Comparison of ENCODE assay signal across 22 mouse cellular contexts in genomic region chr5:50196423-50196822, GRCm38 (mm10).
DNase-seq lines count a peak whose midpoint lies in the region; ATAC-seq and TF ChIP-seq lines count a peak whose summit lies in the region.
"Had no signal": no experiment of that assay in that cellular context is flagged by ENCODE, and none has a peak within 500 bp of the region (broad histone marks: within the 10 kb centered on the region; RNA-seq: fewer than 3 reads in every experiment).

No protein-coding gene starts in this region.

- no peak overlapping the region for H3K4me2 ChIP-seq in neural tube, embryonic 11.5 days (ENCODE audit: low read depth)
- H3K4me2 ChIP-seq in embryonic facial prominence, embryonic 12.5 days (replicated peaks), result no peak overlapping the region
- H3K4me2 ChIP-seq: heart, embryonic 13.5 days; hindbrain, embryonic 13.5 days; liver, embryonic 13.5 days; lung, embryonic 14.5 days had no signal

- no peak for DNase-seq in neural tube, embryonic 11.5 days (ENCODE audit: low spot score)
- no peak for DNase-seq in neural tube, embryonic 10.5 days (ENCODE audit: extremely low spot score, low spot score)
- no peak for DNase-seq in limb, embryonic 10.5 days (ENCODE audit: low spot score)
- peak; percentile 1 for DNase-seq in skeletal muscle tissue, adult 2 months (ENCODE audit: low read depth, low spot score)
- DNase-seq in adrenal gland, postnatal 10 days, result no peak
- no peak for DNase-seq in heart, adult 11 months
- no peak for DNase-seq in cerebellum, adult 2 months
- DNase-seq: adrenal gland, postnatal 14 days; cerebellum, adult 8-10 months; gastrocnemius, postnatal 10 days; heart, adult 18-20 months; liver, embryonic 13.5 days; lung, embryonic 14.5 days; lung, postnatal 4 days; right cerebral cortex, postnatal 14 days; thymus, adult 2 months had no signal

- H3K4me1 ChIP-seq in neural tube, embryonic 11.5 days (ENCODE audit: control insufficient read depth, insufficient read depth, low read length), result no peaks in the 10 kb centered on the region
- peaks cover 5% of the 10 kb centered on the region; the same call in 1 of the 2 replicates for H3K4me1 ChIP-seq in embryonic facial prominence, embryonic 12.5 days
- no peaks in the 10 kb centered on the region for H3K4me1 ChIP-seq in limb, embryonic 10.5 days
- no peaks in the 10 kb centered on the region for H3K4me1 ChIP-seq in cerebellum, adult 2 months (ENCODE audit: control insufficient read depth, insufficient read depth, low read length)
- H3K4me1 ChIP-seq: heart, embryonic 13.5 days; hindbrain, embryonic 13.5 days; liver, embryonic 13.5 days; midbrain, embryonic 10.5 days had no signal

- no peaks in the 10 kb centered on the region for H3K36me3 ChIP-seq in neural tube, embryonic 11.5 days (ENCODE audit: control insufficient read depth, insufficient read depth, low read length)
- H3K36me3 ChIP-seq in embryonic facial prominence, embryonic 12.5 days, result no peaks in the 10 kb centered on the region
- no peaks in the 10 kb centered on the region for H3K36me3 ChIP-seq in limb, embryonic 10.5 days
- H3K36me3 ChIP-seq: heart, embryonic 13.5 days; hindbrain, embryonic 13.5 days; liver, embryonic 13.5 days; midbrain, embryonic 10.5 days had no signal

- no peak overlapping the region for H3K9ac ChIP-seq in neural tube, embryonic 11.5 days (ENCODE audit: low read length)
- no peak overlapping the region for H3K9ac ChIP-seq in embryonic facial prominence, embryonic 12.5 days
- H3K9ac ChIP-seq: heart, embryonic 13.5 days; hindbrain, embryonic 13.5 days; liver, embryonic 13.5 days; lung, embryonic 14.5 days had no signal

- H3K4me3 ChIP-seq in neural tube, embryonic 11.5 days (ENCODE audit: low read depth, low read length), result no peak overlapping the region
- no peak overlapping the region for H3K4me3 ChIP-seq in embryonic facial prominence, embryonic 12.5 days
- no peak overlapping the region for H3K4me3 ChIP-seq in limb, embryonic 10.5 days
- H3K4me3 ChIP-seq in cerebellum, adult 2 months (replicated peaks; ENCODE audit: insufficient read depth, low read depth, low read length), result no peak overlapping the region
- H3K4me3 ChIP-seq: heart, embryonic 13.5 days; hindbrain, embryonic 13.5 days; liver, embryonic 13.5 days; midbrain, embryonic 10.5 days had no signal

- WGBS in neural tube, embryonic 11.5 days, result 68% methylated on average over 3 of the region's 3 CpGs
- 40% methylated on average over 3 of the region's 3 CpGs for WGBS in embryonic facial prominence, embryonic 12.5 days
- 84% methylated on average over 3 of the region's 3 CpGs for WGBS in limb, embryonic 10.5 days
- WGBS in cerebellum, adult 2 months, result 82% methylated on average over 3 of the region's 3 CpGs

- peak overlapping the region; percentile 35; the same call in 1 of the 2 replicates for H3K27ac ChIP-seq in neural tube, embryonic 11.5 days (ENCODE audit: low read depth, low read length)
- peak overlapping the region; percentile 60 for H3K27ac ChIP-seq in embryonic facial prominence, embryonic 12.5 days
- H3K27ac ChIP-seq in limb, embryonic 10.5 days, result peak overlapping the region; percentile 39; the same call in 1 of the 2 replicates
- no peak overlapping the region for H3K27ac ChIP-seq in cerebellum, adult 2 months (ENCODE audit: insufficient read depth, low read length)
- H3K27ac ChIP-seq: heart, embryonic 13.5 days; hindbrain, embryonic 13.5 days; liver, embryonic 13.5 days; midbrain, embryonic 10.5 days had no signal

- H3K27me3 ChIP-seq in neural tube, embryonic 11.5 days (ENCODE audit: control insufficient read depth, insufficient read depth, low read length), result no peaks in the 10 kb centered on the region
- H3K27me3 ChIP-seq in embryonic facial prominence, embryonic 12.5 days, result no peaks in the 10 kb centered on the region
- no peaks in the 10 kb centered on the region for H3K27me3 ChIP-seq in limb, embryonic 10.5 days (ENCODE audit: low read depth, poor library complexity, severe bottlenecking)
- no peaks in the 10 kb centered on the region for H3K27me3 ChIP-seq in cerebellum, adult 2 months (ENCODE audit: control insufficient read depth, insufficient read depth, low read length)
- H3K27me3 ChIP-seq: heart, embryonic 13.5 days; hindbrain, embryonic 13.5 days; liver, embryonic 13.5 days had no signal

- no peak for TF ChIP-seq CTCF in cerebellum, adult 2 months (IDR thresholded peaks at IDR 0.05; ENCODE audit: borderline replicate concordance, insufficient read depth, low read depth, low read length)

- no peak for ATAC-seq in neural tube, embryonic 11.5 days (ENCODE audit: insufficient read depth, low FRiP score, low TSS enrichment)
- peak; percentile 72; the same call in 1 of the 2 replicates for ATAC-seq in embryonic facial prominence, embryonic 12.5 days (ENCODE audit: insufficient number of reproducible peaks, insufficient read depth, low FRiP score, low TSS enrichment)
- ATAC-seq: inflammation-experienced regulatory T-cells, adult 6 months; Patski had no signal

- H3K9me3 ChIP-seq in neural tube, embryonic 11.5 days (ENCODE audit: control insufficient read depth, low read length), result no peaks in the 10 kb centered on the region
- no peaks in the 10 kb centered on the region for H3K9me3 ChIP-seq in embryonic facial prominence, embryonic 12.5 days
- H3K9me3 ChIP-seq in limb, embryonic 10.5 days (replicated peaks), result no peaks in the 10 kb centered on the region
- H3K9me3 ChIP-seq: heart, embryonic 13.5 days; hindbrain, embryonic 13.5 days; liver, embryonic 13.5 days; midbrain, embryonic 10.5 days had no signal

- TF ChIP-seq POLR2A in cerebellum, adult 2 months (IDR thresholded peaks at IDR 0.05; ENCODE audit: borderline replicate concordance, insufficient read depth, low read length), result no peak
